Mouse (Mus musculus): ENCODE data around the gene Gdi2.
"Not testable (repeated sequence)": the region's sequence is repeated elsewhere in the genome, so short reads cannot be mapped to it uniquely, and the experiment has no call there.

Gdi2 gene

GRCm38 (mm10) chr13:3537594-3538222, at the start of gene Gdi2:
Gdi2 (plus strand) TSS chr13:3538063.
- peak; percentile 98 for DNase-seq (ENCODE audit: low spot score)

- DNase-seq (ENCODE audit: low spot score): no peak
Measured at GRCm38 (mm10) chr13:3495526-3495925, 42.3 kb upstream of the Gdi2 start.

- DNase-seq (ENCODE audit: low spot score): not testable (repeated sequence)
Measured at GRCm38 (mm10) chr13:3501014-3501413, 36.8 kb upstream of the Gdi2 start.

- not testable (repeated sequence) for DNase-seq (ENCODE audit: low spot score)
Measured at GRCm38 (mm10) chr13:3515351-3515750, 22.5 kb upstream of the Gdi2 start.

- DNase-seq (ENCODE audit: low spot score): not testable (repeated sequence)
Measured at GRCm38 (mm10) chr13:3519357-3519756, 18.5 kb upstream of the Gdi2 start.

GRCm38 (mm10) chr13:3519994-3520393, 17.9 kb upstream of the Gdi2 start:
- DNase-seq (ENCODE audit: low spot score): not testable (repeated sequence)

GRCm38 (mm10) chr13:3523459-3523858, 14.4 kb upstream of the Gdi2 start:
- DNase-seq (ENCODE audit: low spot score): peak; percentile 64

GRCm38 (mm10) chr13:3523946-3524345, 13.9 kb upstream of the Gdi2 start:
- peak; percentile 5 for DNase-seq (ENCODE audit: low spot score)

- DNase-seq (ENCODE audit: low spot score): no peak
Measured at GRCm38 (mm10) chr13:3525611-3526051, 12.2 kb upstream of the Gdi2 start.

GRCm38 (mm10) chr13:3526328-3526727, 11.5 kb upstream of the Gdi2 start:
- DNase-seq (ENCODE audit: low spot score): no peak

GRCm38 (mm10) chr13:3530451-3530850, 7.4 kb upstream of the Gdi2 start:
- peak; percentile 55 for DNase-seq (ENCODE audit: low spot score)

- DNase-seq (ENCODE audit: low spot score): not testable (repeated sequence)
Measured at GRCm38 (mm10) chr13:3531176-3531575, 6.7 kb upstream of the Gdi2 start.

- no peak for DNase-seq (ENCODE audit: low spot score)
Measured at GRCm38 (mm10) chr13:3531692-3532320, 6.1 kb upstream of the Gdi2 start.

GRCm38 (mm10) chr13:3532451-3532850, 5.4 kb upstream of the Gdi2 start:
- no peak for DNase-seq (ENCODE audit: low spot score)

- DNase-seq (ENCODE audit: low spot score): no peak
Measured at GRCm38 (mm10) chr13:3534146-3534545, 3.7 kb upstream of the Gdi2 start.

- DNase-seq (ENCODE audit: low spot score): peak; percentile 75
Measured at GRCm38 (mm10) chr13:3538223-3538968, 533 bp downstream of the Gdi2 start.

GRCm38 (mm10) chr13:3538969-3539562, 1.2 kb downstream of the Gdi2 start:
- DNase-seq (ENCODE audit: low spot score): no peak

- no peak for DNase-seq (ENCODE audit: low spot score)
Measured at GRCm38 (mm10) chr13:3540166-3540565, 2.3 kb downstream of the Gdi2 start.

- no peak for DNase-seq (ENCODE audit: low spot score)
Measured at GRCm38 (mm10) chr13:3541159-3541782, 3.4 kb downstream of the Gdi2 start.

- no peak for DNase-seq (ENCODE audit: low spot score)
Measured at GRCm38 (mm10) chr13:3544077-3544874, 6.4 kb downstream of the Gdi2 start.

- no peak for DNase-seq (ENCODE audit: low spot score)
Measured at GRCm38 (mm10) chr13:3544925-3545324, 7.1 kb downstream of the Gdi2 start.

Data from MN1 (cell line).